Mouse (Mus musculus) liver, postnatal 0 days (tissue): Measurements from ENCODE around the gene Ccdc107. TPM values are rescaled to one million over a fixed set of nuclear protein-coding genes. Genes with fewer than 3 reads are reported as not detected.

Experiments used
- ATAC-seq: fragments of 200-750 bp; cut with Nextera tagmentation; 2 replicates; pipeline ENCODE4 v1.8.0; 2017; ENCODE audit warnings: mild to moderate bottlenecking, moderate library complexity
- DNase-seq: peaks from one replicate; pipeline ENCODE4 v3.0.0-alpha.2; 2016
- H3K27ac ChIP-seq: fragments of 300-500 bp; sonication (generic); 2 replicates; pipeline ENCODE4 v1.5.1; 2014; ENCODE audit warnings: antibody characterized with exemption, moderate library complexity, mild to moderate bottlenecking, low read depth
- H3K27me3 ChIP-seq: fragments of 300-500 bp; sonication (generic); 2 replicates; pipeline ENCODE4 v1.6.1; 2014; ENCODE audit warnings: low read length, control low read depth, mixed read lengths; ENCODE audit not compliant: insufficient read depth
- H3K36me3 ChIP-seq: fragments of 300-500 bp; sonication (generic); replicated peaks from 2 replicates; pipeline ENCODE4 v1.6.1; 2014; ENCODE audit warnings: mild to moderate bottlenecking, control low read depth, low read length, moderate library complexity, mixed read lengths; ENCODE audit not compliant: insufficient read depth
- H3K4me1 ChIP-seq: fragments of 300-500 bp; sonication (generic); 2 replicates; pipeline ENCODE4 v1.6.1; 2014; ENCODE audit warnings: antibody characterized with exemption, mild to moderate bottlenecking, control low read depth; ENCODE audit not compliant: insufficient read depth
- H3K4me2 ChIP-seq: fragments of 300-500 bp; sonication (generic); 2 replicates; pipeline ENCODE4 v1.6.1; 2014; ENCODE audit warnings: low read depth, mild to moderate bottlenecking, low read length, moderate library complexity, mixed read lengths
- H3K4me3 ChIP-seq: fragments of 300-500 bp; sonication (generic); 2 replicates; pipeline ENCODE4 v1.5.1; 2014; ENCODE audit warnings: low read depth, low read length
- H3K9ac ChIP-seq: fragments of 300-500 bp; sonication (generic); replicated peaks from 2 replicates; pipeline ENCODE4 v1.6.1; 2014; ENCODE audit warnings: mild to moderate bottlenecking, moderate library complexity
- H3K9me3 ChIP-seq: fragments of 300-500 bp; sonication (generic); 2 replicates; pipeline ENCODE4 v1.6.1; 2016; ENCODE audit warnings: mild to moderate bottlenecking, control low read depth, low read length, mixed read lengths
- CTCF ChIP-seq: sonication (generic); IDR thresholded peaks from 2 replicates; pipeline ENCODE4 v1.5.1; 2016; ENCODE audit warnings: antibody characterized with exemption, low read depth
- EP300 ChIP-seq: IDR thresholded peaks from 2 replicates; pipeline ENCODE4 v1.6.1; 2016; ENCODE audit warnings: antibody characterized with exemption, low read depth, mild to moderate bottlenecking
- WGBS: fragments of 180-500 bp; shearing (Covaris S2); extraction: QIAGEN DNeasy Blood & Tissue Kit; methylation state at CpG from one replicate; pipeline ENCODE4 v1.1.7; 2014; ENCODE audit not compliant: insufficient replicate concordance; 5-methylcytosine and 5-hydroxymethylcytosine counted together
- polyA plus RNA-seq: library from polyadenylated mRNA; unstranded; fragments of >200 nt; fragmentation: Nextera tagmentation; extraction: Ambion mirVana; gene quantifications from 2 replicates; pipeline ENCODE4 v1.2.1, GENCODE M21; 2015

Ccdc107 gene
- polyA plus RNA-seq, 1 experiment from 2014 or later, result 41.1 TPM

GRCm38 (mm10) chr4:43506074-43506473 lies 13.4 kb downstream of the Ccdc107 start:
- Histone ChIP-seq H3K27ac (no peak overlapping the region), H3K4me1 (peaks cover 14% of the 10 kb centered on the region), H3K4me2 (no peak overlapping the region), H3K9ac (no peak overlapping the region), H3K27me3 (0 out of 2 replicates have a peak, but pooled peaks cover 5% of the 10 kb centered on the region), H3K36me3 (no peaks in the 10 kb centered on the region), H3K4me3 (no peak overlapping the region), H3K9me3 (no peaks in the 10 kb centered on the region)
- DNase-seq (no peak), ATAC-seq (no peak)
- WGBS, result 78% methylated on average over 8 of the region's 8 CpGs
- TF ChIP-seq EP300 (no peak), CTCF (no peak)

- Histone ChIP-seq H3K27ac (no peak within 1 kb of the TSS), H3K9me3 (no peaks in the 10 kb centered on the region), H3K36me3 (no peaks in the 10 kb centered on the region), H3K4me3 (peak within 1 kb of the TSS; percentile 54), H3K27me3 (0 out of 2 replicates have a peak, but pooled peaks cover 5% of the 10 kb centered on the region), H3K4me2 (peak within 1 kb of the TSS; percentile 87), H3K9ac (peak within 1 kb of the TSS; percentile 62), H3K4me1 (peaks cover 14% of the 10 kb centered on the region)
- WGBS, result 71% methylated on average over 9 of the region's 9 CpGs
- ATAC-seq, result no peak
- DNase-seq, result no peak
- TF ChIP-seq EP300 (no peak), CTCF (no peak)
Observed at GRCm38 (mm10) chr4:43506536-43507185, 14.0 kb downstream of the Ccdc107 start, which contains the start of gene Car9. Gene Car9, plus strand, starts transcription at chr4:43506966.

- Histone ChIP-seq H3K9ac (peak overlapping the region; percentile 62), H3K4me1 (peaks cover 14% of the 10 kb centered on the region), H3K27ac (no peak overlapping the region), H3K9me3 (no peaks in the 10 kb centered on the region), H3K36me3 (no peaks in the 10 kb centered on the region), H3K4me3 (peak overlapping the region; percentile 54), H3K27me3 (0 out of 2 replicates have a peak, but pooled peaks cover 5% of the 10 kb centered on the region), H3K4me2 (peak overlapping the region; percentile 87)
- no peak for DNase-seq
- no peak for TF ChIP-seq EP300
- no peak for TF ChIP-seq CTCF
- WGBS, result 6% methylated on average over 19 of the region's 22 CpGs
- ATAC-seq, result peak; percentile 55
Observed at GRCm38 (mm10) chr4:43507938-43508665, 15.4 kb downstream of the Ccdc107 start.

GRCm38 (mm10) chr4:43508666-43508997 lies 15.9 kb downstream of the Ccdc107 start:
- Histone ChIP-seq H3K4me2 (peak overlapping the region; percentile 87), H3K4me1 (peaks cover 14% of the 10 kb centered on the region), H3K9ac (peak overlapping the region; percentile 62), H3K4me3 (peak overlapping the region; percentile 54), H3K27ac (no peak overlapping the region), H3K36me3 (no peaks in the 10 kb centered on the region), H3K9me3 (no peaks in the 10 kb centered on the region), H3K27me3 (0 out of 2 replicates have a peak, but pooled peaks cover 5% of the 10 kb centered on the region)
- WGBS, result 2% methylated on average over 13 of the region's 13 CpGs
- TF ChIP-seq EP300 (no peak), CTCF (0 out of 2 replicates have a peak, but pooled peaks have one; percentile 8)
- ATAC-seq (peak; percentile 87), DNase-seq (peak; percentile 75)

- no peaks in the 10 kb centered on the region for H3K36me3 ChIP-seq
- peak overlapping the region; percentile 87 for H3K4me2 ChIP-seq
- H3K4me3 ChIP-seq, result peak overlapping the region; percentile 54
- ATAC-seq (peak; percentile 2; the same call in 1 of the 2 replicates), DNase-seq (no peak)
- H3K4me1 ChIP-seq, result peaks cover 14% of the 10 kb centered on the region
- no peaks in the 10 kb centered on the region for H3K9me3 ChIP-seq
- 0 out of 2 replicates have a peak, but pooled peaks cover 5% of the 10 kb centered on the region for H3K27me3 ChIP-seq
- 23% methylated on average over 9 of the region's 9 CpGs for WGBS
- no peak overlapping the region for H3K27ac ChIP-seq
- no peak for TF ChIP-seq EP300
- no peak for TF ChIP-seq CTCF
- H3K9ac ChIP-seq, result peak overlapping the region; percentile 62
Observed at GRCm38 (mm10) chr4:43509109-43509508, 16.4 kb downstream of the Ccdc107 start.

- no peak for TF ChIP-seq CTCF
- TF ChIP-seq EP300, result no peak
- ATAC-seq, result no peak
- peaks cover 14% of the 10 kb centered on the region for H3K4me1 ChIP-seq
Observed at GRCm38 (mm10) chr4:43511675-43512454, 19.2 kb downstream of the Ccdc107 start.

More at GRCm38 (mm10) chr4:43511675-43512454, 19.2 kb downstream of the Ccdc107 start:
- H3K27me3 ChIP-seq, result 0 out of 2 replicates have a peak, but pooled peaks cover 5% of the 10 kb centered on the region
- no peak overlapping the region for H3K4me2 ChIP-seq
- H3K27ac ChIP-seq, result no peak overlapping the region
- DNase-seq, result no peak
- H3K9ac ChIP-seq, result no peak overlapping the region
- no peaks in the 10 kb centered on the region for H3K36me3 ChIP-seq
- no peak overlapping the region for H3K4me3 ChIP-seq
- no peaks in the 10 kb centered on the region for H3K9me3 ChIP-seq
- 76% methylated on average over 19 of the region's 19 CpGs for WGBS
